Mouse (Mus musculus) thymus, postnatal 36 days (tissue): ENCODE data around the gene A730061H03Rik.

Experiments used
- DNase-seq, 2 experiments: peaks; one replicate each; pipeline ENCODE4 v3.0.0; 2022; ENCODE audit warnings: mixed read lengths in 2 of 2

A730061H03Rik gene

GRCm38 (mm10) chr14:55560202-55561073 is at the start of gene A730061H03Rik:
Gene A730061H03Rik, minus strand, starts transcription at chr14:55560406.
- DNase-seq, result peak; percentile 97 to 98

- DNase-seq, result no peak
These were observed 48.1 kb upstream of the A730061H03Rik start for GRCm38 (mm10) chr14:55608339-55608738.

GRCm38 (mm10) chr14:55605743-55606459 is 45.7 kb upstream of the A730061H03Rik start:
- no peak for DNase-seq

- DNase-seq, result no peak
These were observed 44.6 kb upstream of the A730061H03Rik start for GRCm38 (mm10) chr14:55604823-55605222.

GRCm38 (mm10) chr14:55603633-55604576 is 43.7 kb upstream of the A730061H03Rik start:
- peak; percentile 94 for DNase-seq

- no peak for DNase-seq
These were observed 43.0 kb upstream of the A730061H03Rik start, which contains the start of gene Irf9 for GRCm38 (mm10) chr14:55603271-55603632. Gene Irf9, plus strand, starts transcription at chr14:55603571.

- no peak for DNase-seq
These were observed 38.5 kb upstream of the A730061H03Rik start for GRCm38 (mm10) chr14:55598521-55599390.

- no peak for DNase-seq
These were observed 36.0 kb upstream of the A730061H03Rik start for GRCm38 (mm10) chr14:55596036-55596690.

- no peak for DNase-seq
These were observed 32.0 kb upstream of the A730061H03Rik start for GRCm38 (mm10) chr14:55592226-55592625.

- peak; percentile 87 to 90 for DNase-seq
These were observed 31.2 kb upstream of the A730061H03Rik start, which contains the start of gene Rnf31 for GRCm38 (mm10) chr14:55591331-55591891. Gene Rnf31, plus strand, starts transcription at chr14:55591708.

- peak; percentile 72 to 75 for DNase-seq
These were observed 30.6 kb upstream of the A730061H03Rik start, which contains the start of gene Psme2 for GRCm38 (mm10) chr14:55590748-55591330. Gene Psme2, minus strand, starts transcription at chr14:55591113.

GRCm38 (mm10) chr14:55589771-55590448 is 29.7 kb upstream of the A730061H03Rik start:
- no peak for DNase-seq

GRCm38 (mm10) chr14:55589271-55589670 is 29.1 kb upstream of the A730061H03Rik start:
- no peak for DNase-seq

GRCm38 (mm10) chr14:55586149-55586548 is 25.9 kb upstream of the A730061H03Rik start:
- no peak for DNase-seq

GRCm38 (mm10) chr14:55585566-55585960 is 25.4 kb upstream of the A730061H03Rik start:
- DNase-seq, result peak; percentile 17 to 30

GRCm38 (mm10) chr14:55584702-55585565 is 24.7 kb upstream of the A730061H03Rik start, which contains the start of gene Emc9:
Gene Emc9, minus strand, starts transcription at chr14:55585302.
- DNase-seq, result peak; percentile 45 to 47

- DNase-seq, result no peak
These were observed 24.1 kb upstream of the A730061H03Rik start for GRCm38 (mm10) chr14:55584303-55584701.

- DNase-seq, result no peak
These were observed 21.9 kb upstream of the A730061H03Rik start for GRCm38 (mm10) chr14:55581981-55582681.
